Mouse (Mus musculus) hematopoietic multipotent progenitor cell, adult 10-12 weeks (in vitro differentiated cells): Measurements from ENCODE around the gene Stt3b. TPM values are rescaled to one million over a fixed set of nuclear protein-coding genes. Genes with fewer than 3 reads are reported as not detected.

Source experiments
- polyA plus RNA-seq: library from polyadenylated mRNA; stranded (reverse); fragments of >175 nt; gene quantifications from 2 replicates; pipeline ENCODE4 v1.2.3, GENCODE M21; 2012; ENCODE audit warnings: low replicate concordance

Gene Stt3b
- 22.9 and 43.4 TPM in 2 replicates for polyA plus RNA-seq

GRCm38 (mm10) chr9:115310346-115311222 lies at the start of gene Stt3b:
Gene Stt3b (minus strand): TSS chr9:115310421.

